7 mouse cellular contexts compared by ENCODE assay signal in the genomic region with DNA sequence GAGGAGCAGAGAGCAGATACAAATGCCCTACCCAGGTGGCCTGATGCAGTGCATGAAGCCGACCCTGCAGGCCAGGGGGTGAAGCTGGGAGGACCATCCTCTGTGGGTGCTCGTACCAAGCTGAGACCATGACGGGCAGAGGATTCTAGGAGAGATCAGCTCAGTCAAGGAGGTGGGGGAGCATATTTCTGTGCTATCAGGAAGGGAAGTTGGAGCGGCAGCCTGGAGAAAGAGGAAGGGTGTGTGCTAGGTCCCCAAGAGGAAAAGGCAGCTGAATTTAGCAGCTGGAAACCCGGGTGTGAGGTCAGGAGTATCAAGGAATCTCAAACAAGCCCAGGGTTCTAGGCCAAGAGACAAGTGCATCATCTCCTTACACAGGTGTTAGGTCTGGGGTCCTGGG. TPM values are rescaled to one million over a fixed set of nuclear protein-coding genes. Genes with fewer than 3 reads are reported as not detected.
DNase-seq lines count a peak whose midpoint lies in the region; ATAC-seq and TF ChIP-seq lines count a peak whose summit lies in the region.

No protein-coding gene starts in this region.

- DNase-seq in lung, embryonic 14.5 days, result peak; percentile 11
- no peak for DNase-seq in lung, postnatal 14 days
- DNase-seq in retina, postnatal 1 day, result no peak
- DNase-seq in thymus, adult 2 months, result no peak

- no peaks in the 10 kb centered on the region for H3K9me3 ChIP-seq in lung, embryonic 14.5 days (ENCODE audit: low read depth, low read length)
- H3K9me3 ChIP-seq in heart, embryonic 14.5 days (ENCODE audit: control insufficient read depth, low read length), result no peaks in the 10 kb centered on the region
- H3K9me3 ChIP-seq in limb, embryonic 13.5 days, result no peaks in the 10 kb centered on the region
- H3K9me3 ChIP-seq in stomach, embryonic 14.5 days (ENCODE audit: control insufficient read depth, low read depth, low read length), result no peaks in the 10 kb centered on the region

- no peak for TF ChIP-seq CTCF in lung, embryonic 14.5 days (IDR thresholded peaks at IDR 0.05; ENCODE audit: low read depth)
- TF ChIP-seq CTCF in thymus, adult 2 months (IDR thresholded peaks at IDR 0.05; ENCODE audit: borderline replicate concordance, control insufficient read depth, extremely low read depth, insufficient read depth, low read length, poor library complexity), result no peak

- TF ChIP-seq POLR2A in thymus, adult 2 months (IDR thresholded peaks at IDR 0.05; ENCODE audit: control insufficient read depth, extremely low read depth, insufficient read depth, low read length, poor library complexity), result no peak

- no peaks in the 10 kb centered on the region; the same call in 1 of the 2 replicates for H3K27me3 ChIP-seq in lung, embryonic 14.5 days (ENCODE audit: insufficient read depth, low read length)
- H3K27me3 ChIP-seq in heart, embryonic 14.5 days (ENCODE audit: control insufficient read depth, insufficient read depth, low read length), result peaks cover 4% of the 10 kb centered on the region; the same call in 1 of the 2 replicates
- H3K27me3 ChIP-seq in limb, embryonic 13.5 days, result peaks cover 35% of the 10 kb centered on the region
- H3K27me3 ChIP-seq in stomach, embryonic 14.5 days (ENCODE audit: control insufficient read depth, insufficient read depth, low read length), result no peaks in the 10 kb centered on the region; the same call in 1 of the 2 replicates
- no peaks in the 10 kb centered on the region for H3K27me3 ChIP-seq in thymus, adult 2 months (ENCODE audit: control insufficient read depth, insufficient read depth, low read length)

- peaks cover 21% of the 10 kb centered on the region for H3K4me1 ChIP-seq in lung, embryonic 14.5 days (ENCODE audit: insufficient read depth)
- H3K4me1 ChIP-seq in heart, embryonic 14.5 days (ENCODE audit: control insufficient read depth in 2 of 2, insufficient read depth in 2 of 2, low read length in 2 of 2), result peaks cover 28 to 51% of the 10 kb centered on the region in 2 experiments
- H3K4me1 ChIP-seq in limb, embryonic 13.5 days, result peaks cover 60% of the 10 kb centered on the region
- H3K4me1 ChIP-seq in stomach, embryonic 14.5 days (ENCODE audit: control insufficient read depth, insufficient read depth, low read length), result peaks cover 48% of the 10 kb centered on the region
- peaks cover 14% of the 10 kb centered on the region for H3K4me1 ChIP-seq in thymus, adult 2 months (replicated peaks; ENCODE audit: control insufficient read depth, insufficient read depth, low read length)

- H3K27ac ChIP-seq in lung, embryonic 14.5 days (ENCODE audit: low read depth), result no peak overlapping the region
- H3K27ac ChIP-seq in heart, embryonic 14.5 days (replicated peaks in 1 of 2; ENCODE audit: control insufficient read depth in 1 of 2, insufficient read depth in 1 of 2, low read depth in 2 of 2, low read length in 2 of 2), result peak overlapping the region in 1 of 2 experiments; percentile 2; a peak in 1 of 4 replicates
- no peak overlapping the region for H3K27ac ChIP-seq in limb, embryonic 13.5 days
- H3K27ac ChIP-seq in stomach, embryonic 14.5 days (ENCODE audit: low read length), result no peak overlapping the region
- H3K27ac ChIP-seq in thymus, adult 2 months (ENCODE audit: control insufficient read depth, insufficient read depth, low read length), result no peak overlapping the region

- peak overlapping the region; percentile 92; the same call in 1 of the 2 replicates for H3K4me2 ChIP-seq in lung, embryonic 14.5 days
- peak overlapping the region; percentile 97 for H3K4me2 ChIP-seq in heart, embryonic 14.5 days (ENCODE audit: low read length)
- H3K4me2 ChIP-seq in limb, embryonic 13.5 days (replicated peaks), result peak overlapping the region; percentile 87
- peak overlapping the region; percentile 67; the same call in 1 of the 2 replicates for H3K4me2 ChIP-seq in stomach, embryonic 14.5 days (replicated peaks; ENCODE audit: low read depth, low read length)

- no peaks in the 10 kb centered on the region for H3K36me3 ChIP-seq in lung, embryonic 14.5 days (ENCODE audit: insufficient read depth)
- peaks cover 5% of the 10 kb centered on the region; the same call in 1 of the 2 replicates for H3K36me3 ChIP-seq in heart, embryonic 14.5 days (ENCODE audit: control insufficient read depth, insufficient read depth, low read length)
- 0 out of 2 replicates have a peak, but pooled peaks cover 5% of the 10 kb centered on the region for H3K36me3 ChIP-seq in limb, embryonic 13.5 days
- no peaks in the 10 kb centered on the region for H3K36me3 ChIP-seq in stomach, embryonic 14.5 days (ENCODE audit: control insufficient read depth, insufficient read depth, low read length)
- no peaks in the 10 kb centered on the region for H3K36me3 ChIP-seq in thymus, adult 2 months (ENCODE audit: control insufficient read depth, insufficient read depth, low read length)

- no peak for ATAC-seq in lung, embryonic 14.5 days (ENCODE audit: insufficient read depth)
- no peak for ATAC-seq in heart, embryonic 14.5 days (ENCODE audit: insufficient number of reproducible peaks, insufficient read depth, low FRiP score, low read depth)
- no peak for ATAC-seq in limb, embryonic 13.5 days (ENCODE audit: low FRiP score, low read depth)
- no peak for ATAC-seq in stomach, embryonic 14.5 days (ENCODE audit: insufficient number of reproducible peaks, insufficient read depth, low FRiP score, low read depth)

- no peak overlapping the region for H3K4me3 ChIP-seq in lung, embryonic 14.5 days (ENCODE audit: low read depth, low read length)
- H3K4me3 ChIP-seq in heart, embryonic 14.5 days (ENCODE audit: control insufficient read depth in 1 of 2, insufficient read depth in 1 of 2, low read depth in 1 of 2, low read length in 2 of 2), result no peak overlapping the region
- H3K4me3 ChIP-seq in limb, embryonic 13.5 days, result no peak overlapping the region
- no peak overlapping the region for H3K4me3 ChIP-seq in stomach, embryonic 14.5 days (ENCODE audit: low read depth, low read length)
- H3K4me3 ChIP-seq in thymus, adult 2 months (ENCODE audit: control insufficient read depth, insufficient read depth, low read length), result no peak overlapping the region

- WGBS in lung, embryonic 14.5 days, result 54% methylated on average over 5 of the region's 5 CpGs
- 46% methylated on average over 5 of the region's 5 CpGs for WGBS in heart, embryonic 14.5 days
- 61% methylated on average over 5 of the region's 5 CpGs for WGBS in limb, embryonic 13.5 days
- 65% methylated on average over 5 of the region's 5 CpGs for WGBS in stomach, embryonic 14.5 days
- WGBS in thymus, adult 2 months, result 76% methylated on average over 5 of the region's 5 CpGs

- H3K9ac ChIP-seq in lung, embryonic 14.5 days, result no peak overlapping the region
- H3K9ac ChIP-seq in heart, embryonic 14.5 days (ENCODE audit: low read length), result no peak overlapping the region
- no peak overlapping the region for H3K9ac ChIP-seq in limb, embryonic 13.5 days
- H3K9ac ChIP-seq in stomach, embryonic 14.5 days (replicated peaks; ENCODE audit: low read depth, low read length), result no peak overlapping the region

RNA-seq across cellular contexts. Expression of gene Katnb1, which starts 59.6 kb away (rescaled TPM):
- polyA plus RNA-seq in lung, embryonic 14.5 days (2014; fragmentation: Nextera tagmentation; extraction: Ambion mirVana), result 19.4 and 23.1 TPM in 2 replicates
- 15.0 and 15.2 TPM in 2 replicates for polyA plus RNA-seq in heart, embryonic 14.5 days (2014; fragmentation: Nextera tagmentation; extraction: Ambion mirVana)
- polyA plus RNA-seq in limb, embryonic 13.5 days (2015; fragmentation: Nextera tagmentation; extraction: Ambion mirVana), result 24.2 and 25.6 TPM in 2 replicates
- 17.9 and 21.1 TPM in 2 replicates for polyA plus RNA-seq in stomach, embryonic 14.5 days (2014; fragmentation: Nextera tagmentation; extraction: Ambion mirVana)
- polyA plus RNA-seq in thymus, adult 2 months (2012; rRNA removed), result 38.4 and 41.6 TPM in 2 replicates
